Mouse (Mus musculus) gastrocnemius, postnatal 36 days (tissue): ENCODE results near the gene Kat2b. TPM values are rescaled to one million over a fixed set of nuclear protein-coding genes. Genes with fewer than 3 reads are reported as not detected.
"Not testable (repeated sequence)": the region's sequence is repeated elsewhere in the genome, so short reads cannot be mapped to it uniquely, and the experiment has no call there.

ENCODE experiments used
- DNase-seq, 2 experiments: peaks; one replicate each; pipeline ENCODE4 v3.0.0; 2022
- intact Hi-C: fragments of 180-260 bp; cut with DNase I; formaldehyde crosslinking; loops from one replicate; pipeline ENCODE4 v1.15.1; 2025
- total RNA-seq, 2 experiments: library from RNA; stranded (reverse); gene quantifications; 2 replicates each; pipeline ENCODE4 v1.2.3; 2021

Kat2b gene
- total RNA-seq, 2 experiments from 2014 or later: 50.9 to 62.0 TPM

- intact Hi-C loops: loop anchor here (5.0 kb wide), 3 partner anchors 34 to 79 kb away; no protein-coding TSS in a partner anchor
Observed at GRCm38 (mm10) chr17:53568118-53568517, 1.5 kb downstream of the Kat2b start.

GRCm38 (mm10) chr17:53568734-53569386 is 2.2 kb downstream of the Kat2b start:
- intact Hi-C loops: loop anchor here (5.0 kb wide), 3 partner anchors 33 to 78 kb away; no protein-coding TSS in a partner anchor
- DNase-seq: no peak

More at GRCm38 (mm10) chr17:53568118-53568517, 1.5 kb downstream of the Kat2b start:
- peak; percentile 70 to 75 for DNase-seq

DNA sequence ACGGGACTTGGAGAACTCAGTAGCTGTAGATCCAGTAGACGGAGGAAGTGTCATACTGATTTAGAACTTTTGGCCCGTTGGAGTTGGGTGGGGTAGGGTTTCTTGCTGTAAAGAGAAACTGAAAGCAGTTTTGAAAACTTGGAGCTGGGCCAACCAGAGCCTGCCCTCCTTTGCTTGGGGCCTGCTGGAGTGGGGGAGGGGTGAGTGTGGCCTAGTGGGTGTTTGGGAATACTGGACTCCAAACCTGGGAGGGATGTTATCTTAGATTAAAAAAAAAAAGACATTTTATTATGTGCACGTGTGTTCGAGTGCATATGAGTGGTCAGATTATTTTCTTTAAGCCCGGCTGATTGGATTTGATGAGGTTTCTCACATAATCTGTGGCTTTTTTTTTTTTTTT is 3.2 kb downstream of the Kat2b start:
- intact Hi-C loops: loop anchor here (5.0 kb wide), 3 partner anchors 32 to 77 kb away; no protein-coding TSS in a partner anchor
- DNase-seq: peak; percentile 38 to 68

DNA sequence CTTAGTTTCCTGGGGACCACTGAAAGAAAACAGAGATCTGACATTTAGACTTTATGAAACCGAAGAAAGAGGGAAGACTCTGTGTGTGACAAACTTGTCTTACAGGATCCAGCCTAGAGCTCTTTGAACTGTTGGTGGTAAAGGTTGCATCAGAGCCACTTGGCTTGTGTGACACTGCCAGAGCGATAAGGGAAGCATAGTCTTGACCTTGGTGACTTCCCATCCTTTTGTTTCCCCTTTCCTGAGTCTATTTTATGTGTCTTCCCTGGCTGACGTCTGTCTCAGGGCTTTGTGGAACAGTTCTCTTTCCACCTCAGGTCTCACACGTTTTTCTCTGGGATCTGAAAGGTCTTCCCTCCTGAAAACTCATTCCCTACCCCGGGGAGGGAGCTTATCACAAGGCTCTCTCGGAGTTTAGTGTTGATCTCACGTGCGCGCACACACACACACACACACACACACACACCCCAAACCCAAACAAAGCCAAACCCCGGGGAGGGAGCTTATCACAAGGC is 3.8 kb downstream of the Kat2b start:
- DNase-seq: no peak
- intact Hi-C loops: no loop called here

DNA sequence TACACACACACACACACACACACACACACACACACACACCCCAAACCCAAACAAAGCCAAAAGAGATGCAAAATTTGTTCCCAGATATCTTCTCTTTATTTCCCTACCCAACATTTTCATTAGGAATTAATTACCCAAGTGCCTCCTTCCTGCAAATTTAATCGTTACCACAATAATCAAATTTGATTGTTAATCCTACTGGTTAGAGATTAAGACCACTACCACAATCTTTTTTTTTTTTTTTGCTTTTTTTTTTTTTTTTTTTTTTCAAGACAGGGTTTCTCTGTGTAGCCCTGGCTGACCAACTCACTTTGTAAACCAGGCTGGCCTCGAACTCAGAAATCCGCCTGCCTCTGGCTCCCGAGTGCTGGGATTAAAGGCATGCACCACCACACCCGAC is 4.3 kb downstream of the Kat2b start:
- DNase-seq, intact Hi-C loops: not testable (repeated sequence)

GRCm38 (mm10) chr17:53573019-53573556 is 6.4 kb downstream of the Kat2b start:
- no peak for DNase-seq
- intact Hi-C loops: no loop called here

DNA sequence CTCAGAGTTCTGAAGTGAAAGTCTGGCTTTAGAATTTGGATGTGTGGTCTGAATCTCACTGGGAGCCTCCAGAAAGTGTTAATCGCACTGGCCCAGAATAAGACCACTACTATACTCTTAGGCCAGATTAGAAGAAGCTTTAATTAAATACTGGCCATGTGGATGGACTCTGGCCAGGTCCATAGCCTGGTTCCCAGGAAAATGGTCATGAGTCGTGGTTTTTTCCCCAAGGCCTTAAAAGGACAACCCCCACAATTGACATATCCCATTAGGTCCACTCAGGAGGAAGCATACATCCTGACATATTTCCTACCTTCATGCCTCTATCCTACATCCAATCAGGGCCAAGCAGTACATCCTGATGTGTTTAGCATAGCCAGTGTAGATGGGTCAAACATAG is 10.5 kb downstream of the Kat2b start:
- DNase-seq: no peak
- intact Hi-C loops: no loop called here

DNA sequence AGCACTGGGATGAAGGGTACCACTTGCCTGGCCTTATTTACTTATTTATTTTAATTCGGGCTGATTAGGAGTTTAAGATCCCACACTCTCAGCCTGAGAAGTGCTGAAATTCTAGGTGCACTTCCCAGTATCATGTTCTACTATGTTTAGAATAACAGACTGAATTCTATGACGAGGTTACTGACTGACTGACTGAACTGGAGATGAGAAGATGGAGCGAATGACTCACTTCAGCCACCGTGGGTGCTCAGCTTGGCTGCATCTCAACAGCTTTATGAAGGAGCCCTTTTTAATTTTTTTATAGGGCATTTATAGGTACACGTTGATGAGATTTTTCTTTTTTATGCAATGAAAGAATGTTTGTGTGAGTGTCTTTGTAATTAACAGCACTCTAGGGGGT is 11.1 kb downstream of the Kat2b start:
- intact Hi-C loops: no loop called here
- no peak for DNase-seq

- no peak for DNase-seq
- intact Hi-C loops: no loop called here
Observed at GRCm38 (mm10) chr17:53578249-53578648, 11.6 kb downstream of the Kat2b start.

DNA sequence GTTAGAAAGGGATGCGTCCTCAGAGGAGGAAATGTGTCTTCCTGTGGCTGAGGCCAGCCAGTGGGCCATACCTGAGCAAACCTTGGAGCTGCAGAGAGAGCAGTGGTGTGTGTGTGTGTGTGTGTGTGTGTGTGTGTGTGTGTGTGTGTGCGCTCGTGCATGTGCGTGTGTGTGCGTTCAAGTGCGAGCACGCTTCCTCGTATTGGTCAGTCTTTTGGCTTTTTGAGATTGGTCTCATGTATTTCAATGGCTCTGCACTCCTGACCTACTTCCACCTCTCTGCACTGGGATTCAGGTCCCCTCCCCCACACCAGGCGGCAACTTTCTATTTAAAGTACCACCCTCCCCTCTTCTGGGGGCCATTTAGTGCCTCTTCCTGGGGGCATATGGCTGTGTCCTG is 12.1 kb downstream of the Kat2b start:
- no peak for DNase-seq
- intact Hi-C loops: no loop called here

DNA sequence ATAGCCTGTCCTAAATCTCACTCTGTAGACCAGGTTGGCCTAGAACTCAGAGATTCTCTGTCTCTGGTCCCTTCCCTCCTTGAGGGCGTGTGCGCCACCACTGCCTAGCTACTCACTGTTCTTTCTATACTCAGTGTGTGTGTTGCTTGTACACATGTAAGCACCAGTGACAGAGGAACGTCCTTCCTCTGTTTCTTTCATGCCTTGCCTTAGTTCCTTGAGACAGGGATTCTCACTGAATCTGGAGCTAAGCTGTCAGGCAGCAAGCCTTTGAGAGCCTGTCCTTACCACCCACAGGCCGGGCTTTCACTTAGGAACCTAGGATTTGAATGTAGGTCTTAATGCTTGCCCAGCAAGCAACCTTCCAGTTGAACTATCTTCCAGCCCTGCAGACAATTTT is 13.0 kb downstream of the Kat2b start:
- intact Hi-C loops: no loop called here

DNA sequence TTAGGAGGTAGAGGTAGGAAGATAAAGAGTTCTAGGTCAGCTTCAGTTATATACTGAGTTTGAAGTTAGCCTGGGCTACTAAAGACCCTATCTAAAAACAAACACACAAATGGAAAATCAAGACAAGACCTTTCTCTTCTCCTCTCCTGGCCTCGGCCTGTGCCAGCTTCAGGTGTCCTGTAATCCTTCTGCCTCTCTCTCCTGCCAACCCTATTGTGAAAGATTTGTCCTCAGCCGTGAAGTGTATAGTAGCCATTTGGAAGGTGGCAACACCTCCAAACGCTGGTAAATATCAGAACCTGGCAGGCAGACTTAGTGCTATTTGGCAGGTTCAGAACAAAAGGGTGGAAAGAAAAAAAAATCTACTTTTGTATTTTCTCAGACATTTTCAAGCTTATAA is 13.6 kb downstream of the Kat2b start:
- intact Hi-C loops: no loop called here
- DNase-seq: no peak

More for the DNA sequence above, 13.0 kb downstream of the Kat2b start:
- no peak for DNase-seq

DNA sequence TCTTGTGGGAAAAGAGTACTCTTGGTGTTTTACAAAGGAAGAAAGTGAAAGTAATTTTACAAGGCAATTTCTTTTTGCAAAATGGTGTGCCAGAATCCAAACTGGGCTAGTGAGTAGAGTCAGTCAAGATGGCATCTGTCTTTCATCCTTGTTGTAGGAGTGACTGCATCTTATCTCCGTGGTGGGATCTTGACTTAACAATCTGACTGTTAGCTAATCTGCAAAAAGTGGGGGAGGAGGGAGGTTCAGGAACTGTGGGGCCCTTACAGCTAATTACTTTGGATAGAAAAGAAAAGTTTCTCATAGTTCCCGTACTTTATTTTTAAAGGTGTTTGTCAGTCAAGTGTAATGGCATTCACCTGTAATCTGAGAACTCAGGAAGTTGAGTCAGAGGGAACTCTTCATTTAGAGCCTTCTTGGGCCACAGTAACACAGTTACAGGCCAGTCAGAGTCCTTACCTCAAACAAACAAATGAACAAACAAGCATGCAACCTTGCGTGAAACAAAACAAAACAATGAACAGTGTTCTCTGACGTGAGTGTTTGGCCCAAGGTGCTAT is 15.4 kb downstream of the Kat2b start:
- DNase-seq: no peak
- intact Hi-C loops: no loop called here

DNA sequence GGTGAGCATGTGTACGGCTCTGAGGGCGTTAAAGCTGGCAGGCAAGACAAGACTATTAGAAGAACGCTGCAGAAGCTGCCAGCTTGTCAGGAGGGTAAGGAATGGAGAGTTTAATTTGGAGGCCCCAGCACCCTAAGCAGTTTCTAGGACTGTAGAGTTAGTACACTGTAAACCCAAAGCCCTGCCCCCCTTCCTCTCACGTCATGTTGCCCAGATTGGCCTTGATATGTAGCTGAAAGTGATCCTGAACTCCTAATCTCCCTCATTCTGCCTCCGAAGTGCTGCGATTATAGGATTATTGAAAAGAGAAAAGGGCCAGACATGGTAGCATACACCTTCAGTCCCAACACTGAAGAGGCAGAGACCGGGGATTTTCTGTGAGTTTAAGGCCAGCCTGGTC is 16.1 kb downstream of the Kat2b start:
- intact Hi-C loops: no loop called here
- DNase-seq: no peak

GRCm38 (mm10) chr17:53583846-53584579 is 17.4 kb downstream of the Kat2b start:
- DNase-seq: no peak

DNA sequence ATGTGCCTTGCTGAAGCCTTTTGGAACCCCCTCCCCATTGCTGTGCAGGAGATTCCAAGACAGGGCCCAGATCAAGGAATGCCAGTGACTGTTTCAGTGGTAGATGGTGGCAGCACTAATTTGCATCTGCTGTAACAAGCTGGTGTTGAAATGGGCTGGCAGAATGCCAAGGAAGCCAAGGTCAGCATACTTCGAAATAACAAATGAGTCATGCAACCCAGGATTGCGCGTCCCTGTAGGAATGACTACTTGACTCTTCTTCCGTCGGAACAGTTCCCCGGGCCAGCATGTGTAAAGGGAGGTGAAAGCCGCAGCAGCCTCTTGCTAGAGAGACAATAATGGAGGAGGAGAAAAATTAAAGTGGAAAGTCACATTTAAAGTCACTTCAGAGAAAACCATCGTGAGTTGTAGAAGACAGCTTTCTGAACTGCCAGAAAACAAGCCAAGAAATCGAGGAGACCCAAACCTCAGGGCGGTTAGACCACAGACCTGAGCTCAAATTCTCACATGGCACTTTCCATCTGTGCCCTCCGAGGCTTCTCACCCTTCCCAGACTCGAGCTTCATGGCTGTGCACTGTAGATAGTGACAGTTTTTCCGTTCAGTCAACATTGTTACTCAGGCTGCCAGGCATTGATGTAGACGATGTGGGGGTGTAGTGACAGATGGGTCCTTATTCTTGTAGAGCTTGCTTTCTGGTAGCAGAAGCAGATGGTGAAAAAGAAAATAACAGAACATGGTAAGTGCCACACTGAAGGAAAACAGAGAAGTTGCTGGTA is 20.6 kb downstream of the Kat2b start:
- DNase-seq: peak; percentile 68 to 80
- intact Hi-C loops: no loop called here

More at GRCm38 (mm10) chr17:53583846-53584579, 17.4 kb downstream of the Kat2b start:
- intact Hi-C loops: no loop called here

GRCm38 (mm10) chr17:53588097-53588855 is 21.6 kb downstream of the Kat2b start:
- no peak for DNase-seq
- intact Hi-C loops: no loop called here

DNA sequence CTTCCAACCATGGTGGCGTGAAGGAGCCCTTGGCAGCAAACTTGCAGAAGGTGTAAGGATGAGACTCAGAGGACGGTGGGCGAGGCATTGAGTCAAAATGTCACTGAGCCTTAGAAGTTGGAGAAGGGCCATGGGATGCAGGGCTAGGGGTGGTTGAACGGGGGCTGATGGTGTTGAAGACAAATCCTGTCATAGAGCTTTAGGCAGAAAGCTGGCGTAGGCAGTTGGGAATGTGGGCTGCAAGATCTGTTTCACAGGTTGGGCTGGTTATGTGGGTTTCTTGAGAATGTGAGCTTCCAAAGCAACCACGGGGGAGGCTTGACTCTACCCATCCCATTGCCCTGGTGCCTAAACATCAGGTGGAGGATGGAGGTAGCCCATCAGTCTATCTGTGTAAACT is 23.4 kb downstream of the Kat2b start:
- intact Hi-C loops: no loop called here
- no peak for DNase-seq

- no peak for DNase-seq
- intact Hi-C loops: no loop called here
Observed at GRCm38 (mm10) chr17:53591910-53592309, 25.2 kb downstream of the Kat2b start.

- intact Hi-C loops: no loop called here
Observed at GRCm38 (mm10) chr17:53594590-53594989, 27.9 kb downstream of the Kat2b start.

More at GRCm38 (mm10) chr17:53594590-53594989, 27.9 kb downstream of the Kat2b start:
- no peak for DNase-seq
